Mouse (Mus musculus) ES-Bruce4 (cell line): ENCODE measurements around the gene Rora. TPM values are rescaled to one million over a fixed set of nuclear protein-coding genes. Genes with fewer than 3 reads are reported as not detected.
A peak's percentile ranks its signal among the peaks of the same experiment; 100 is the strongest.

Experiments used
- H3K27ac ChIP-seq: 2 replicates; pipeline ENCODE4 v1.5.1; 2012; ENCODE audit warnings: low read length, inconsistent platforms; ENCODE audit not compliant: insufficient read depth
- H3K27me3 ChIP-seq: 2 replicates; pipeline ENCODE4 v1.6.1; 2012; ENCODE audit warnings: mild to moderate bottlenecking, low read length, inconsistent platforms; ENCODE audit not compliant: control insufficient read depth, poor library complexity, insufficient read depth, severe bottlenecking
- H3K36me3 ChIP-seq: 2 replicates; pipeline ENCODE4 v1.6.1; 2012; ENCODE audit warnings: inconsistent platforms, mild to moderate bottlenecking, low read length, moderate library complexity; ENCODE audit not compliant: control insufficient read depth, poor library complexity, insufficient read depth, severe bottlenecking
- H3K4me1 ChIP-seq: one replicate; pipeline ENCODE4 v1.8.1; 2011; ENCODE audit warnings: low read length; ENCODE audit not compliant: control insufficient read depth, insufficient read depth
- H3K4me3 ChIP-seq: 2 replicates; pipeline ENCODE4 v1.5.1; 2011; ENCODE audit warnings: low read depth, mild to moderate bottlenecking, low read length
- H3K9ac ChIP-seq: 2 replicates; pipeline ENCODE4 v1.6.1; 2012; ENCODE audit warnings: low read depth, mild to moderate bottlenecking, inconsistent platforms; ENCODE audit not compliant: poor library complexity, severe bottlenecking
- H3K9me3 ChIP-seq: replicated peaks from 2 replicates; pipeline ENCODE4 v1.6.1; 2012; ENCODE audit warnings: mild to moderate bottlenecking, low read length, inconsistent platforms; ENCODE audit not compliant: control insufficient read depth, poor library complexity, insufficient read depth, severe bottlenecking
- CTCF ChIP-seq: IDR thresholded peaks from one replicate; pipeline ENCODE4 v1.8.1; 2011; ENCODE audit warnings: low read depth, low read length
- EP300 ChIP-seq: IDR thresholded peaks from 2 replicates; pipeline ENCODE4 v1.6.1; 2011; ENCODE audit warnings: low read depth, low read length; ENCODE audit not compliant: insufficient read depth
- POLR2A ChIP-seq: IDR thresholded peaks from one replicate; pipeline ENCODE4 v1.8.1; 2011; ENCODE audit warnings: low read length; ENCODE audit not compliant: insufficient read depth
- polyA plus RNA-seq: library from polyadenylated mRNA; stranded (reverse); fragments of >200 nt; gene quantifications from 2 replicates; pipeline ENCODE4 v1.2.4, GENCODE M21; 2011; ENCODE audit warnings: low read depth; ENCODE audit not compliant: missing spikeins, insufficient read depth, insufficient read length

Rora gene
- polyA plus RNA-seq, 1 experiment, result 3.6 TPM

GRCm38 (mm10) chr9:68709232-68709631 lies 55.6 kb downstream of the Rora start:
- Histone ChIP-seq H3K9me3 (no peaks in the 10 kb centered on the region), H3K27me3 (no peaks in the 10 kb centered on the region), H3K9ac (no peak overlapping the region), H3K4me1 (no peaks in the 10 kb centered on the region), H3K4me3 (no peak overlapping the region), H3K36me3 (no peaks in the 10 kb centered on the region), H3K27ac (no peak overlapping the region)
- TF ChIP-seq CTCF, result no peak
- TF ChIP-seq EP300, result no peak
- TF ChIP-seq POLR2A, result no peak

- H3K36me3 ChIP-seq, result no peaks in the 10 kb centered on the region
- no peak overlapping the region for H3K4me3 ChIP-seq
- no peak overlapping the region for H3K9ac ChIP-seq
- no peak overlapping the region for H3K27ac ChIP-seq
- no peak for TF ChIP-seq EP300
- no peak for TF ChIP-seq CTCF
- no peak for TF ChIP-seq POLR2A
- no peaks in the 10 kb centered on the region for H3K27me3 ChIP-seq
- H3K9me3 ChIP-seq, result no peaks in the 10 kb centered on the region
- no peaks in the 10 kb centered on the region for H3K4me1 ChIP-seq
Observed at GRCm38 (mm10) chr9:68710893-68711654, 57.5 kb downstream of the Rora start.

- Histone ChIP-seq H3K4me1 (no peaks in the 10 kb centered on the region), H3K27me3 (no peaks in the 10 kb centered on the region), H3K4me3 (no peak overlapping the region), H3K27ac (no peak overlapping the region), H3K9ac (no peak overlapping the region), H3K36me3 (no peaks in the 10 kb centered on the region), H3K9me3 (no peaks in the 10 kb centered on the region)
- TF ChIP-seq POLR2A (no peak), CTCF (peak; percentile 82)
Observed at GRCm38 (mm10) chr9:68716961-68717360, 63.4 kb downstream of the Rora start.

- Histone ChIP-seq H3K9me3 (no peaks in the 10 kb centered on the region), H3K36me3 (no peaks in the 10 kb centered on the region), H3K4me3 (no peak overlapping the region), H3K9ac (no peak overlapping the region), H3K27ac (no peak overlapping the region), H3K27me3 (no peaks in the 10 kb centered on the region), H3K4me1 (no peaks in the 10 kb centered on the region)
- no peak for TF ChIP-seq EP300
- TF ChIP-seq POLR2A, result no peak
- TF ChIP-seq CTCF, result no peak
Observed at GRCm38 (mm10) chr9:68718427-68718826, 64.8 kb downstream of the Rora start.

GRCm38 (mm10) chr9:68719286-68719685 lies 65.7 kb downstream of the Rora start:
- TF ChIP-seq CTCF (no peak), POLR2A (no peak), EP300 (no peak)
- H3K4me3 ChIP-seq, result no peak overlapping the region
- H3K9me3 ChIP-seq, result no peaks in the 10 kb centered on the region
- no peaks in the 10 kb centered on the region for H3K36me3 ChIP-seq
- H3K27ac ChIP-seq, result no peak overlapping the region
- H3K9ac ChIP-seq, result no peak overlapping the region
- no peaks in the 10 kb centered on the region for H3K27me3 ChIP-seq
- no peaks in the 10 kb centered on the region for H3K4me1 ChIP-seq

GRCm38 (mm10) chr9:68724636-68725285 lies 71.2 kb downstream of the Rora start:
- Histone ChIP-seq H3K4me3 (no peak overlapping the region), H3K9me3 (no peaks in the 10 kb centered on the region), H3K4me1 (no peaks in the 10 kb centered on the region), H3K27ac (no peak overlapping the region), H3K36me3 (no peaks in the 10 kb centered on the region), H3K9ac (no peak overlapping the region), H3K27me3 (no peaks in the 10 kb centered on the region)
- TF ChIP-seq CTCF (no peak), POLR2A (no peak), EP300 (no peak)
